Mouse (Mus musculus) embryo, embryonic 11 days (tissue): ENCODE data around the gene Stxbp1.

Source experiments
- DNase-seq: peaks from one replicate; pipeline ENCODE4 v3.0.0-alpha.2; 2015

The Stxbp1 gene

GRCm38 (mm10) chr2:32846805-32847467 is at the start of gene Stxbp1:
Gene Stxbp1 (minus strand): TSS chr2:32847245.
- DNase-seq = peak; percentile 98

GRCm38 (mm10) chr2:32896507-32897147 is 49.6 kb upstream of the Stxbp1 start:
- no peak for DNase-seq

- no peak for DNase-seq
Measured at GRCm38 (mm10) chr2:32895606-32896106, 48.6 kb upstream of the Stxbp1 start.

GRCm38 (mm10) chr2:32894097-32894496 is 47.1 kb upstream of the Stxbp1 start:
- DNase-seq = no peak

GRCm38 (mm10) chr2:32892490-32892889 is 45.4 kb upstream of the Stxbp1 start:
- DNase-seq = no peak

GRCm38 (mm10) chr2:32891278-32891677 is 44.2 kb upstream of the Stxbp1 start:
- no peak for DNase-seq

- no peak for DNase-seq
Measured at GRCm38 (mm10) chr2:32890280-32890679, 43.2 kb upstream of the Stxbp1 start.

GRCm38 (mm10) chr2:32888551-32888950 is 41.5 kb upstream of the Stxbp1 start:
- no peak for DNase-seq

- peak; percentile 54 for DNase-seq
Measured at GRCm38 (mm10) chr2:32888029-32888428, 41.0 kb upstream of the Stxbp1 start.

GRCm38 (mm10) chr2:32884745-32885144 is 37.7 kb upstream of the Stxbp1 start:
- no peak for DNase-seq

GRCm38 (mm10) chr2:32882283-32883043 is 35.4 kb upstream of the Stxbp1 start:
- no peak for DNase-seq

GRCm38 (mm10) chr2:32881723-32882122 is 34.7 kb upstream of the Stxbp1 start:
- no peak for DNase-seq

GRCm38 (mm10) chr2:32881054-32881453 is 34.0 kb upstream of the Stxbp1 start:
- no peak for DNase-seq

GRCm38 (mm10) chr2:32879593-32879992 is 32.5 kb upstream of the Stxbp1 start:
- DNase-seq = no peak

GRCm38 (mm10) chr2:32878396-32878795 is 31.4 kb upstream of the Stxbp1 start:
- DNase-seq = no peak

GRCm38 (mm10) chr2:32877761-32878393 is 30.8 kb upstream of the Stxbp1 start:
- DNase-seq = no peak

GRCm38 (mm10) chr2:32877303-32877702 is 30.3 kb upstream of the Stxbp1 start:
- no peak for DNase-seq

- no peak for DNase-seq
Measured at GRCm38 (mm10) chr2:32876490-32877302, 29.7 kb upstream of the Stxbp1 start.

GRCm38 (mm10) chr2:32875675-32876489 is 28.8 kb upstream of the Stxbp1 start, which contains the start of gene Fam129b:
Gene Fam129b (plus strand): TSS chr2:32876114.
- peak; percentile 94 for DNase-seq

- DNase-seq = no peak
Measured at GRCm38 (mm10) chr2:32874951-32875674, 28.1 kb upstream of the Stxbp1 start.

- DNase-seq = no peak
Measured at GRCm38 (mm10) chr2:32874070-32874469, 27.0 kb upstream of the Stxbp1 start.
